Mouse (Mus musculus) midbrain, postnatal 0 days (tissue): Measurements from ENCODE around the gene G6pc2. TPM values are rescaled to one million over a fixed set of nuclear protein-coding genes. Genes with fewer than 3 reads are reported as not detected.

Experiments
- ATAC-seq: fragments of 200-750 bp; cut with Nextera tagmentation; 2 replicates; pipeline ENCODE4 v1.8.0; 2017; ENCODE audit warnings: moderate number of reproducible peaks, mild to moderate bottlenecking, moderate TSS enrichment, moderate library complexity; ENCODE audit not compliant: low FRiP score
- DNase-seq: peaks from one replicate; pipeline ENCODE4 v3.0.0-alpha.2; 2015; ENCODE audit warnings: low spot score
- H3K27ac ChIP-seq: fragments of 300-500 bp; sonication (generic); 2 replicates; pipeline ENCODE4 v1.5.1; 2014; ENCODE audit warnings: low read depth, mild to moderate bottlenecking, low read length, mixed read lengths
- H3K27me3 ChIP-seq: fragments of 300-500 bp; sonication (generic); 2 replicates; pipeline ENCODE4 v1.6.1; 2014; ENCODE audit warnings: low read length, control low read depth, mixed read lengths; ENCODE audit not compliant: insufficient read depth
- H3K36me3 ChIP-seq: fragments of 300-500 bp; sonication (generic); 2 replicates; pipeline ENCODE4 v1.6.1; 2014; ENCODE audit warnings: low read length, control low read depth, mixed read lengths; ENCODE audit not compliant: insufficient read depth
- H3K4me1 ChIP-seq: fragments of 300-500 bp; sonication (generic); 2 replicates; pipeline ENCODE4 v1.6.1; 2014; ENCODE audit warnings: mild to moderate bottlenecking, control low read depth, antibody characterized with exemption, low read length, mixed read lengths; ENCODE audit not compliant: insufficient read depth
- H3K4me2 ChIP-seq: fragments of 300-500 bp; sonication (generic); 2 replicates; pipeline ENCODE4 v1.6.1; 2014; ENCODE audit warnings: low read depth, mild to moderate bottlenecking, low read length, mixed read lengths; ENCODE audit not compliant: poor library complexity, severe bottlenecking
- H3K4me3 ChIP-seq: fragments of 300-500 bp; sonication (generic); 2 replicates; pipeline ENCODE4 v1.5.1; 2014; ENCODE audit warnings: low read depth, mild to moderate bottlenecking, low read length, moderate library complexity
- H3K9ac ChIP-seq: fragments of 300-500 bp; sonication (generic); replicated peaks from 2 replicates; pipeline ENCODE4 v1.6.1; 2014; ENCODE audit warnings: mild to moderate bottlenecking, low read length, moderate library complexity, mixed read lengths; ENCODE audit not compliant: poor library complexity, severe bottlenecking
- H3K9me3 ChIP-seq: fragments of 300-500 bp; sonication (generic); 2 replicates; pipeline ENCODE4 v1.6.1; 2016; ENCODE audit warnings: low read length, control low read depth
- CTCF ChIP-seq: IDR thresholded peaks from 2 replicates; pipeline ENCODE4 v1.5.1; 2016; ENCODE audit warnings: antibody characterized with exemption, mild to moderate bottlenecking
- WGBS: fragments of 180-500 bp; shearing (Covaris S2); extraction: QIAGEN DNeasy Blood & Tissue Kit; methylation state at CpG from one replicate; pipeline ENCODE4 v1.1.7; 2014; 5-methylcytosine and 5-hydroxymethylcytosine counted together
- polyA plus RNA-seq: library from polyadenylated mRNA; unstranded; fragments of >200 nt; fragmentation: Nextera tagmentation; extraction: Ambion mirVana; gene quantifications from 2 replicates; pipeline ENCODE4 v1.2.1, GENCODE M21; 2015
- total RNA-seq: library from RNA; depleted of rRNA; stranded (reverse); fragments of >200 nt; gene quantifications from 2 replicates; pipeline ENCODE4 v1.2.3, GENCODE M21; 2014; rRNA removed

The G6pc2 gene
- 0.24 TPM in 1 of 2 replicates, not detected in the other for total RNA-seq
- 0.17 TPM in 1 of 2 replicates, not detected in the other for polyA plus RNA-seq

DNA sequence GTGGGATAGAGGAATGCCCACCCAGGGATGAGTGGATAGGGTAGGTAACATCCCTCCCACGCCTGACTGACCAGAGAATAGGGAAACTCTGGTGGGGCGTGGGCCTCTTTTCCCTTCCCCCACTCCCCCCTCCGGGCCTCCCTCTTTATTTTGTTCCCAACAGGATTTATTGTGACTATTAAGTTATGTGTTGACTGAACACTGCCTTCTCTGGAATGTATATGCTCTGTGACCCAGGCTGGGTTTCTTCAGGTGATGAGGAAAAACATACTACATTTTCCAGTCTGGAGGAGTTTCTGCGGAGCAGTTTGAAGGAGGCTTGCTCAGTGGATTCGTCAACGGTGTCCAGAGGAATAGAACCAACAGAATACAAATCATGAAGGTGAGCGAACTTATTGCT lies at the start of gene G6pc2:
G6pc2 (plus strand) TSS at position 301 of the 400 bp plus-strand sequence.
- no peak for ATAC-seq
- H3K27me3 ChIP-seq = no peaks in the 10 kb centered on the region
- H3K9me3 ChIP-seq = no peaks in the 10 kb centered on the region
- H3K36me3 ChIP-seq = no peaks in the 10 kb centered on the region
- DNase-seq = no peak
- 85% methylated on average over 7 of the region's 7 CpGs for WGBS
- H3K9ac ChIP-seq = no peak within 1 kb of the TSS
- TF ChIP-seq CTCF = no peak
- no peak within 1 kb of the TSS for H3K4me2 ChIP-seq
- H3K4me3 ChIP-seq = no peak within 1 kb of the TSS
- H3K27ac ChIP-seq = no peak within 1 kb of the TSS
- H3K4me1 ChIP-seq = no peaks in the 10 kb centered on the region

DNA sequence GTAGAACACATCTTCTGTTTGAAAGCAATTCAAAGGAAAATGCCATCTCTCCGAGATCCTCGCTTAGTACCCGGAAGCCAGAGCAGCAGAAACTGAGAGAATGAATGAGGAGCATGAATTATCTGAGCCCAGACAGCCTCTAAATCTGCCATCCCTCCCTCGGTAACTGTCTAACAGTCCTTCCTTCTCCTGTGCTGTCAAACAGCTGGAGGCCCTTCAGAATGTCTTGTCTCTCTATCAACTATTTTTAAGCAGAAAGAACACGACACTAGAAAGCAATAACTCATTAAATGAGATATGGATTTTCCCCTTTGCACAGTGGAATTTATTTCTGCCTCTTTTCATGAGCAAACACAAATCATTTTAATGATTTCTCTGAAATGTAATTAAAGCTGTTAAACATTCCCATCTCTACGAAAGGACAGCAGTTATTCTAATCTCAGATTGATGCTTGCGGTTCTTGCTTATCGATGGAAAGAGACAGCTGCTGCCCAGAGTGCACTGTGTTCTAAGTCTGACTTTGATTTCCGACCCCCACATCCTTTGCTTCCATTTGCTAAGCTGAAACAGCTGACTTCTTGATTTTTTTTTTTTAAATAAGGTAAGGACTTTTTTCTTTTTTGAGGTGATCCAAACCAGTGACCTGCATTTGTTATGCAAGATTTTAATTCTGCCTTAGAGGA lies 40.3 kb upstream of the G6pc2 start:
- TF ChIP-seq CTCF = no peak
- DNase-seq = no peak
- Histone ChIP-seq H3K9me3 (no peaks in the 10 kb centered on the region), H3K27ac (no peak overlapping the region), H3K27me3 (no peaks in the 10 kb centered on the region), H3K4me1 (no peaks in the 10 kb centered on the region), H3K4me3 (no peak overlapping the region), H3K9ac (no peak overlapping the region), H3K36me3 (no peaks in the 10 kb centered on the region), H3K4me2 (no peak overlapping the region)
- no peak for ATAC-seq
- 64% methylated on average over 9 of the region's 9 CpGs for WGBS

DNA sequence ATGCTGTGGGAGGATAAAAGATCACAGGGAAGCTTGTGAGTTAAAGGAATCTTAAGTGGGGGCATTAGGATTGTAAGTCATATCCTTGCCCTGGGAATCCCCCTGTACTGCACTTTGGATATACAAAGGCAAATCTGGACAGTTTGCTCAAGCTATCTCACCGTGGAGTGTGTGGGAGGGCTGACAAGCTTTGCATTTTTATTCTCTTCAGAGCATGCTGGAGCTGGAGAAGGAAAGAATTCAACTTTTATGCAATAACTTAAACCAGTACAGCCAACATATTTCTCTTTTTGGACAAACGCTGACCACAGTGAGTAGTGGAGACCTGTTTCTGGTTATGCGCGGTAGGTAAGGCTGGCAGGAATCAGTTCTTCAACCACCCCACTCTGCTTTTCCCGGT lies 35.6 kb upstream of the G6pc2 start:
- DNase-seq (no peak), ATAC-seq (no peak)
- no peak overlapping the region for H3K9ac ChIP-seq
- no peak overlapping the region for H3K4me2 ChIP-seq
- H3K4me1 ChIP-seq = no peaks in the 10 kb centered on the region
- H3K27ac ChIP-seq = no peak overlapping the region
- H3K4me3 ChIP-seq = no peak overlapping the region
- H3K27me3 ChIP-seq = no peaks in the 10 kb centered on the region
- WGBS = 47% methylated on average over 5 of the region's 5 CpGs
- no peak for TF ChIP-seq CTCF
- no peaks in the 10 kb centered on the region for H3K9me3 ChIP-seq
- no peaks in the 10 kb centered on the region for H3K36me3 ChIP-seq

DNA sequence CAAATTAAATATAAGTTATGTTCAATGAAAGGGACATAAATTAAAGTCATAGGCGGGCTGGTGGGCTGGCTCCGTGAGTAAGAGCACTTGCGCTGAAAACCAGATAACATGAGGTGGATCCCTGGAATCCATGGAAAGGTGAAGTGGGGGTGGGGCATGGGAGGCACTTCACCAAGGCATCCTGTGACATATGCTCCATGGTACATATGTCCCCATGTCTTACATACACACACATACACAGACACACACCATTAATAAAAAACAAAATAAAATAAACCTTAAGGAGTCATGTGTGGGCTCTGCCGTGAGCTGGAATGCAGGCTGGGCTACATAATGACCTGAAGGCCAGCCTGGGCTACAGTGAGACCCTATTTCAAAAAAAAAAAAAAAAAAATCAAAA lies 31.2 kb upstream of the G6pc2 start:
- Histone ChIP-seq H3K4me3 (no peak overlapping the region), H3K4me2 (no peak overlapping the region), H3K9ac (no peak overlapping the region), H3K9me3 (no peaks in the 10 kb centered on the region), H3K36me3 (no peaks in the 10 kb centered on the region), H3K27ac (no peak overlapping the region), H3K4me1 (no peaks in the 10 kb centered on the region), H3K27me3 (no peaks in the 10 kb centered on the region)
- no peak for ATAC-seq
- 95% methylated on average over 4 of the region's 4 CpGs for WGBS
- no peak for TF ChIP-seq CTCF
- no peak for DNase-seq

DNA sequence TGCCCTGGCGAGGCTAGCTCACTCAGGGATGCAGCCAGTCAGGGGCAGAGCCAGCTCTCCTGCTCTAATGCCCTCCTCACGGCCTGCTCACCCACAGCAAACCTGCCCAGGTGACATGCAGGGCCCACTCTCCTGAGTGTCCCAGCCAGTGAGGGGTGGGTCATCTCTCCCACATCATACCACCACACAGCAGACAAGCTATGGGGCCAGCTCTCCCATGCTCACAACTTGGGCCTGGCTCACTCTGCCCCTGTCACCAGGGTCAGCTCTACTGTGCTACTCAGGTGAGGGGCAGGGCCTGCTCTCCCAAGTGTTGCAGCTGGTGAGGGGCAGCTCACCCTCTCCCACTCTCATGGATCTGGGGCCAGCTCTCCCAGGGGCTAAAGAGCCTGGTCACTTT lies 22.9 kb upstream of the G6pc2 start:
- no peaks in the 10 kb centered on the region for H3K27me3 ChIP-seq
- no peaks in the 10 kb centered on the region for H3K36me3 ChIP-seq
- H3K4me1 ChIP-seq = no peaks in the 10 kb centered on the region
- WGBS = 97% methylated on average over 2 of the region's 2 CpGs
- TF ChIP-seq CTCF = no peak
- no peak overlapping the region for H3K4me2 ChIP-seq
- H3K9ac ChIP-seq = no peak overlapping the region
- no peak for ATAC-seq
- DNase-seq = no peak
- H3K4me3 ChIP-seq = no peak overlapping the region
- no peak overlapping the region for H3K27ac ChIP-seq
- H3K9me3 ChIP-seq = no peaks in the 10 kb centered on the region

DNA sequence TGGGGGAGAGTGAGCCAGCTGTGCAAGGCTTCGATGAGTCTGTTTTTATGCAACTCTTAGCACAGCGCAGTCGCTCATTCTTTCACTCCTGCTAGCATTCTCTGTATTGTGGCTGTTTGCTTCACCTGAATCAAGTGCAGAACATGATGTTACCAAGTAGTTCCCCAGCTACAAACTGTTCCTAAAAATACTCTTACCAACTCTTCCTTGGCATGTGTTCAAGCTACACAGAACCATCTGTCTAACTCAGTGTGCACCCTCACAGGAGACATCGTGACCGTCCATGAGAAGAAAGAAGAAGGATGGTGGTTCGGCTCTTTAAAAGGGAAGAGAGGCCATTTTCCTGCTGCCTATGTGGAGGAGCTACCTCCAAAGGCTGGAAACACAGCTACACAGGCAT lies 22.1 kb upstream of the G6pc2 start:
- WGBS = 80% methylated on average over 6 of the region's 6 CpGs
- H3K27me3 ChIP-seq = no peaks in the 10 kb centered on the region
- no peak overlapping the region for H3K9ac ChIP-seq
- TF ChIP-seq CTCF = no peak
- ATAC-seq = no peak
- DNase-seq = no peak
- H3K36me3 ChIP-seq = no peaks in the 10 kb centered on the region
- no peaks in the 10 kb centered on the region for H3K4me1 ChIP-seq
- no peak overlapping the region for H3K27ac ChIP-seq
- H3K9me3 ChIP-seq = no peaks in the 10 kb centered on the region
- H3K4me2 ChIP-seq = no peak overlapping the region
- no peak overlapping the region for H3K4me3 ChIP-seq
